Mouse (Mus musculus) forebrain, postnatal 0 days (tissue): Measurements from ENCODE around the gene Polrmt. TPM values are rescaled to one million over a fixed set of nuclear protein-coding genes. Genes with fewer than 3 reads are reported as not detected.

ENCODE experiments used
- ATAC-seq: fragments of 200-750 bp; cut with Nextera tagmentation; 2 replicates; pipeline ENCODE4 v1.8.0; 2017; ENCODE audit warnings: mild to moderate bottlenecking, moderate library complexity
- DNase-seq: peaks from one replicate; pipeline ENCODE4 v3.0.0-alpha.2; 2015
- H3K27ac ChIP-seq: fragments of 300-500 bp; sonication (generic); 2 replicates; pipeline ENCODE4 v1.5.1; 2014; ENCODE audit warnings: low read depth, mild to moderate bottlenecking, antibody characterized with exemption, low read length, moderate library complexity, mixed read lengths
- H3K27me3 ChIP-seq: fragments of 300-500 bp; sonication (generic); 2 replicates; pipeline ENCODE4 v1.6.1; 2014; ENCODE audit warnings: mild to moderate bottlenecking, low read length, mixed read lengths; ENCODE audit not compliant: insufficient read depth
- H3K36me3 ChIP-seq: fragments of 300-500 bp; sonication (generic); 2 replicates; pipeline ENCODE4 v1.6.1; 2014; ENCODE audit warnings: mild to moderate bottlenecking, moderate library complexity; ENCODE audit not compliant: insufficient read depth
- H3K4me1 ChIP-seq: fragments of 300-500 bp; sonication (generic); 2 replicates; pipeline ENCODE4 v1.6.1; 2014; ENCODE audit warnings: antibody characterized with exemption; ENCODE audit not compliant: insufficient read depth
- H3K4me2 ChIP-seq: fragments of 300-500 bp; sonication (generic); 2 replicates; pipeline ENCODE4 v1.6.1; 2014; ENCODE audit warnings: low read depth, mild to moderate bottlenecking, moderate library complexity
- H3K4me3 ChIP-seq: fragments of 300-500 bp; sonication (generic); 2 replicates; pipeline ENCODE4 v1.5.1; 2014; ENCODE audit warnings: low read depth, low read length, mixed read lengths
- H3K9ac ChIP-seq: fragments of 300-500 bp; sonication (generic); 2 replicates; pipeline ENCODE4 v1.6.1; 2014; ENCODE audit warnings: mild to moderate bottlenecking
- H3K9me3 ChIP-seq: fragments of 300-500 bp; sonication (generic); 2 replicates; pipeline ENCODE4 v1.6.1; 2016; ENCODE audit warnings: low read length
- CTCF ChIP-seq: sonication (generic); IDR thresholded peaks from 2 replicates; pipeline ENCODE4 v1.5.1; 2016; ENCODE audit warnings: antibody characterized with exemption, control low read depth, low read depth
- WGBS: fragments of 180-500 bp; shearing (Covaris S2); extraction: QIAGEN DNeasy Blood & Tissue Kit; methylation state at CpG from one replicate; pipeline ENCODE4 v1.1.7; 2014; 5-methylcytosine and 5-hydroxymethylcytosine counted together
- polyA plus RNA-seq: library from polyadenylated mRNA; unstranded; fragments of >200 nt; fragmentation: Nextera tagmentation; extraction: Ambion mirVana; gene quantifications from 2 replicates; pipeline ENCODE4 v1.2.1, GENCODE M21; 2015
- total RNA-seq: library from RNA; depleted of rRNA; stranded (reverse); fragments of >200 nt; gene quantifications from 2 replicates; pipeline ENCODE4 v1.2.3, GENCODE M21; 2014; rRNA removed

The Polrmt gene
- total RNA-seq, result 27.8 and 34.9 TPM in 2 replicates
- polyA plus RNA-seq, result 27.3 and 30.2 TPM in 2 replicates

DNA sequence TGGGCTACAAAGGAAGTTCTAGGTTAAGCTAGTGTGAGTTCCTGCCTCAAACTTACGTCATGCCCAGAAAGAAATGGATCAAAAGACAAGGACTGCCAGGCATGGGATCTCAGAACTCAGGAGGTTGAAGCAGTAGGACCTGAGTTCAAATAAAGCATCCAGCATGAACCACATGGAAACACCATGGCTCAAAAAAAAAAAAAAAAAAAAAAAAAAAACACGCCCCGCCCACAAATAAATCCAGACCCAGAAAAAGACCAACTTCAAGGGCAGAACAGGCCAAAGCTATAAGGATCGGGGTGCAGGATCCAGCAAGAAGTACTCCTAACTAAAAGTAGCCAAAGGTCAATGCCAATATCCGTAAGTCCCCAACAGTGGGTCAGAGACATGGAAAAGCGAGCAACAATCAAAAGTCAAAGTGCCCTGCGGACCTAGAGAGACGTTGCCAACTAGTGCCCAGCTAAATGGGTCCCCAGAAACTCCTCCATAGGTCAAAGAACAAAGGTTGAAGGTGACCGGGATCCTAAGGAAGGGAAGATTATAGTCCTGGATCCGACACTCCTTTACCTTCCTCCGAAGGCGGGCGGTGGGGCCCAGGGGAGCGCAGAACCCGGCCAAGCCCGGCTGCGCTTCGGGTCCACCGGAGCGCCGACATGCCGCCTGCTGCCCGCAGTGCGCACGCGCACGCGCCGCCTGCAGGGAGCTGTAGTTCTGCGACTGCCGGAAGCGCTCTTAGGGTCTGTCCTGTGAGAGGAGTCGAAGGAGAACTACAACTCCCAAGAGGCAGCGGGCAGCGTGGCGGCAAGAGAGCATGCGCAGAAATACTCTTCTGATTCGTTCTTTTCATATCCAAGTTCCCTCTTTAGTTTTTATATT is at the start of gene Polrmt:
Polrmt (minus strand) TSS at position 684 of the 876 bp plus-strand sequence.
- Histone ChIP-seq H3K4me1 (peaks cover 8% of the 10 kb centered on the region; the same call in 1 of the 2 replicates), H3K9ac (peak within 1 kb of the TSS; percentile 26; the same call in 1 of the 2 replicates), H3K27ac (no peak within 1 kb of the TSS), H3K27me3 (no peaks in the 10 kb centered on the region), H3K9me3 (no peaks in the 10 kb centered on the region), H3K4me3 (peak within 1 kb of the TSS; percentile 49), H3K36me3 (peaks cover 22% of the 10 kb centered on the region), H3K4me2 (peak within 1 kb of the TSS; percentile 54)
- peak; percentile 70 for TF ChIP-seq CTCF
- DNase-seq, result peak; percentile 97
- whole genome bisulfite sequencing, result 3% methylated on average over 38 of the region's 38 CpGs
- peak; percentile 99 for ATAC-seq

DNA sequence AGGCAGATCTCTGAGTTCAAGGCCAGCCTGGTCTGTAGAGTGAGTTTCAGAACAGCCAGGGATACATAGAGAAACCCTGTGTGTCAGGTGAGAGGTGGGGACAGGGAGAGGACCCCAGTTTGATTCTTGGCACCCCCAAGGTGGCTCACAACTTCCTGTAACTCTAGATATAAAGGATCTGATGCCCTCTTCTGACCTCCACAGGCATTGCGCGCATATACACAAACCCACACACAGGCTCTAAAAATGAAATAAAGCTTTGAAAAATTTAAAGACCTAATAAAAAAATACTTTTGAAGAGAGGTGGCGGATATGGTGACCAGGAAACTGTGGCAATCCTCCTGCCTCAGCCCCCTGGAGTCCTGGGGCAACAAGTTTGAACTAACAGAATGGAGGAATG is 49.5 kb upstream of the Polrmt start:
- no peak for DNase-seq
- no peak overlapping the region for H3K9ac ChIP-seq
- H3K36me3 ChIP-seq, result no peaks in the 10 kb centered on the region
- no peak overlapping the region for H3K27ac ChIP-seq
- no peaks in the 10 kb centered on the region for H3K27me3 ChIP-seq
- 98% methylated on average over 3 of the region's 3 CpGs for WGBS
- H3K4me3 ChIP-seq, result no peak overlapping the region
- ATAC-seq, result no peak
- no peak for TF ChIP-seq CTCF
- H3K4me1 ChIP-seq, result peaks cover 15% of the 10 kb centered on the region; the same call in 1 of the 2 replicates
- no peaks in the 10 kb centered on the region for H3K9me3 ChIP-seq
- H3K4me2 ChIP-seq, result no peak overlapping the region

DNA sequence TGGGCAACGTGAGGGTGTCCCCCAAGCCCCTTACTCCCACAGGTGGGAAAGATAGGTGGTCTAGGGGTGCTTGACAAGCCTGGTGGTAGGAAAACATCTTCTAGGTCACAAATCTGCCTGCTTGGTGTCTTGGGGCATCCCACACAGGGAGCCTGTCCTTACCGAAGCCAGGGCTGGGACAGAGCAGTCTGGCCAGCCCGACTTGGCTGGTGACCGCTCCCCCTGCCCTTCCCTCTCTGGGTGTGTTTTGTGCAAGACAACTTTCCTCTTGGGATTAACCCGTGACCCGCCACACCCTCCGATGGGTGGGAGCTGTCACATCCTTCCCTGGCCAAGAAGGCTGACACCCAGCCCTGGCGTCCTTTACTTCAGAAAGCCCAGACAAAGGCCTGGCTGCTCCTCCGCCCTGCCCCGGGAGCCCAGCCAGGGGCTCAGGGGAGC is 48.1 kb upstream of the Polrmt start:
- 2% methylated on average over 10 of the region's 10 CpGs for WGBS
- no peak for DNase-seq

DNA sequence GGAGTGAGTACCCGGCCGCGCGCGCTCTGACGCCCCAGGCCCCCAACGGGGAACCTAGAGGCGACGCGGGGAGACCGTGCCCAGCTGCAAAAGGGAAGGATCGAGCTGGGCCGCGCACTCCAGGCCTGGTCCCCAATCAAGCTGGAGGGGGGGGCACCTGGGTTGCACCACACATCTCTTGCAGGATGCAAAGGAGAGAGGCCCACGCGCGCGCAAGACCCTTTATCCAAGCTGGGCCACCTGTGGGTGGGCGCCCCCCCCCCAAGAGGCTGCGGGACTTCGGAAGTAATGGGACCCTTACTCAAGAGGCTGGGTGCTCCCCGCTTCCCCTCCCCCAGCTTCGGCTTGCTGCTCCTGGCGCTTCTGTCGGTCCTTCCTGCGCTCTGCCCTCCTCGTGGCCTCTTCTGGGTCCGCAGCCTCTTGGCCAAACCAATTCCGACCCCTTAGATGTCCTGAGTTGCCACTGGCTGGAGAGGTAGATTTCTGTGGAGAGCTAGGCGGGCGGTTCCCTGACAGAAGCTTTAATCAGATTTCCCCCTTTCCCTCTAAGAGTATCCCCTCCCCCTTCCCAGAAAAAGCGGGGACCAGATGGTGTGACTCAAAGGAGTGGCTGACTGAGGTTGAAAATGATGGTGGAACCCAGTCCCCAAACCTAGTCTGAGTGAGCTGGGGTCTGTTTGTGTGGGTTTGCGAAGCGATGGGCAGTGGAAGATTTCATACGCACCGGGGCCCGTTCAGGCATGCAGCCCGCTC is 47.5 kb upstream of the Polrmt start:
- no peaks in the 10 kb centered on the region for H3K9me3 ChIP-seq
- DNase-seq (peak; percentile 79), ATAC-seq (peak; percentile 69)
- H3K9ac ChIP-seq, result peak overlapping the region; percentile 98
- WGBS, result under 1% methylated on average over 37 of the region's 38 CpGs
- no peak for TF ChIP-seq CTCF
- H3K27ac ChIP-seq, result peak overlapping the region; percentile 94
- H3K36me3 ChIP-seq, result no peaks in the 10 kb centered on the region
- peaks cover 15% of the 10 kb centered on the region; the same call in 1 of the 2 replicates for H3K4me1 ChIP-seq
- no peaks in the 10 kb centered on the region for H3K27me3 ChIP-seq
- peak overlapping the region; percentile 92 for H3K4me3 ChIP-seq
- peak overlapping the region; percentile 88 for H3K4me2 ChIP-seq

More for the DNA sequence above, 48.1 kb upstream of the Polrmt start:
- H3K27ac ChIP-seq, result peak overlapping the region; percentile 94
- peak overlapping the region; percentile 98 for H3K9ac ChIP-seq
- H3K4me1 ChIP-seq, result peaks cover 15% of the 10 kb centered on the region; the same call in 1 of the 2 replicates
- no peaks in the 10 kb centered on the region for H3K36me3 ChIP-seq
- H3K27me3 ChIP-seq, result no peaks in the 10 kb centered on the region
- H3K4me2 ChIP-seq, result peak overlapping the region; percentile 88
- no peak for TF ChIP-seq CTCF
- ATAC-seq, result no peak
- peak overlapping the region; percentile 92 for H3K4me3 ChIP-seq
- no peaks in the 10 kb centered on the region for H3K9me3 ChIP-seq

DNA sequence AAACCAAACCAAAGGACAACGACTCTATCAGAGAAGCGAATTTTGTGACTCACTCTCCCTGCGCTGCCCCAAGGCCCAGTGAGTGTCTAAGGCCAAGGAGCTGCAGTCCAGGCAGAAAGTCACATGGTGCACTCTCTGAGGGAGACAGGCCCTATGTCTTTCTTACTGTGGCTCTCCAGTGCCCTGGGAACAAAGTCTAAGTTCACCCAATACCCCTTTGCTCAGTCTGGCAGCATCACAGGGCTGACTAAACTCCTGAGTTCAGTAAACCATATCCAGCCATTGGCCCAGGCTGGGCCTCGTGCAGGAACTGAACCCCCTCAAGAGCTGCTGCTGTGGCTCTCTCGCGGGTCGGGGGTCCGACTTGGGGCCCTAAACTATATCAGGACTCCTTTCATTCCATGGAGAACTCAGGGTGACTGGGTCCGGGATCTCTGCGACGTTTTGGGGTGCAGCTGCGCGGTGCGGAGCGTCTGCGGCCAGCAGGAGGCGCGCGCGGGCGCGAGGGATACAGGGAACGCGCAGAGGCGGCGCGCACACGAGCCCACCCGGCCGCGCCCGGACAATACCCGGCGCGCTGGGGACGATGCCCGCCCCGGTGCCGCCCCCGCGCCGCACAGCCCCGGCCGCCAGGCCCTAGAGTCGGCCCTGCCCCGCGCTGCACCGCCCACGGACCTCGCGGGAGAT is 46.8 kb upstream of the Polrmt start, which contains the start of gene Palm:
Palm (plus strand) TSS at position 522 of the 687 bp plus-strand sequence.
- WGBS, result 6% methylated on average over 47 of the region's 51 CpGs
- Histone ChIP-seq H3K4me2 (peak within 1 kb of the TSS; percentile 88), H3K36me3 (no peaks in the 10 kb centered on the region), H3K27ac (peak within 1 kb of the TSS; percentile 94), H3K27me3 (no peaks in the 10 kb centered on the region), H3K9ac (peak within 1 kb of the TSS; percentile 98), H3K9me3 (no peaks in the 10 kb centered on the region), H3K4me1 (peaks cover 15% of the 10 kb centered on the region; the same call in 1 of the 2 replicates), H3K4me3 (peak within 1 kb of the TSS; percentile 92)
- TF ChIP-seq CTCF, result peak; percentile 91
- peak; percentile 89 for DNase-seq
- ATAC-seq, result peak; percentile 85

DNA sequence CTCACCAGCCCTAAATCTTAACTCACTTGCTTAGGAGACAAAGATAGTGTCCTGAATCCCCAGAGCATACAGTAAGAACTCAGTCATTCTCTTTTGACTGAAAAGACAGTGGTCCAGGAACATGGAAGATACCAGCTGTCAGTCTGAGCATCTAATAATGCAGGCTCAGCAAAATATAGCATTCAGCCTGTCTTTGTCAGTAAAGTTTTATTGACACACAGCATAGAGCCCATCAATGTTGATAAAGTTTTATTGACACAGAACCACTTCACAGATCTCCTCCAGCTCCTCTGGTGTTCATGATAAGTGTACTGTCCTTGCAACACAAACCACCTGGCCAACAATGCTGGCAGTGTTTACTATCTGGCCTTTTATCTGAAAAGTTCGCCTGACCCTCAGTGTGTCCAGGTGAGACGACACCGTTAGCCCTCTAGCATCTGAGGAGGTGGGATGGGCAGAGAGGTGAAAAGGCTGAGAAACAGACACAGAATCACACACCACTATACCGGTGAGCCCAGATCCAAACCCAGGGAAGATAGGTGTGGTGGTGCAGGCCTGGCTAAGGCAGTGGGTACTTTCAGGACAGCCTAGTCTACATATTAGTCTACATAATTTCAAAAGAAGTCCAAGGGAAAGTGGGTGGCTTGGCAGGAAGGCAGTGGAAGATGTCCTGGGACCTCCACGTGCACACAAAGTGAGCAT is 46.1 kb upstream of the Polrmt start:
- ATAC-seq (no peak), DNase-seq (no peak)
- Histone ChIP-seq H3K9ac (no peak overlapping the region), H3K36me3 (no peaks in the 10 kb centered on the region), H3K9me3 (no peaks in the 10 kb centered on the region), H3K4me3 (peak overlapping the region; percentile 92; the same call in 1 of the 2 replicates), H3K4me2 (peak overlapping the region; percentile 88; the same call in 1 of the 2 replicates), H3K27ac (no peak overlapping the region), H3K4me1 (peaks cover 15% of the 10 kb centered on the region; the same call in 1 of the 2 replicates), H3K27me3 (no peaks in the 10 kb centered on the region)
- TF ChIP-seq CTCF, result no peak
- WGBS, result 83% methylated on average over 5 of the region's 5 CpGs
